In the genomic region with DNA sequence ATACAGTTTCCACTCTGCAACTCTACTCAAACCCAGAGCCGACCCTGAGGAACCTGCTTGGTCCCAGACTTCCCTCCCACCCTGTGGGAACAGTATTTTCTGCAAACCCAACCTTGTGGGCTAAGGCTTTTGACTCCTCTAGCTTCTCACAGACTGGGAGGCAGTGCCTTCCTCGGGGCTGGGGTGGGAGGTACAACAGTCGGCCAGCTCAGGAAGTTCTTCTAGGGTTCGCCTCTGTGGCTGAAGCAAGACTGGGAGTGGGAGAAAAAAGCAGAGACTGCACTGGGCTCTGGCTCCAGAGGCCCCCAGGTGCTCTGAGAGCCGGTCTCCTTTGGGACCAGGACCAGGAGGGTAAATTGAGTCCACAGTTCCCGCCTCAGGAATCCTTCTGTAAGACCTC, we compare ENCODE assay signal across 27 mouse cellular contexts. TPM values are rescaled to one million over a fixed set of nuclear protein-coding genes. Genes with fewer than 3 reads are reported as not detected.
DNase-seq lines count a peak whose midpoint lies in the region; ATAC-seq and TF ChIP-seq lines count a peak whose summit lies in the region.
"Had no signal": no experiment of that assay in that cellular context is flagged by ENCODE, and none has a peak within 500 bp of the region (broad histone marks: within the 10 kb centered on the region; RNA-seq: fewer than 3 reads in every experiment).

No protein-coding gene starts in this region.

- intact Hi-C loops in heart, postnatal 36 days (cut with DNase I), result no loop called here
- intact Hi-C loops in left cerebral cortex, adult 2 months (cut with DNase I), result no loop called here

- no peak overlapping the region for H3K4me2 ChIP-seq in liver, embryonic 14.5 days (ENCODE audit: low read depth)
- no peak overlapping the region for H3K4me2 ChIP-seq in forebrain, embryonic 15.5 days (replicated peaks)
- H3K4me2 ChIP-seq: heart, embryonic 11.5 days; limb, embryonic 12.5 days had no signal

- WGBS in liver, embryonic 14.5 days (ENCODE audit: insufficient replicate concordance), result 65% methylated on average over 6 of the region's 6 CpGs
- 80% methylated on average over 6 of the region's 6 CpGs for WGBS in forebrain, embryonic 15.5 days

- H3K27me3 ChIP-seq in liver, embryonic 14.5 days (ENCODE audit: control insufficient read depth, insufficient read depth, low read length), result no peaks in the 10 kb centered on the region
- H3K27me3 ChIP-seq in forebrain, embryonic 15.5 days, result no peaks in the 10 kb centered on the region
- H3K27me3 ChIP-seq: limb, embryonic 12.5 days had no signal

- H3K4me1 ChIP-seq in liver, embryonic 14.5 days (replicated peaks; ENCODE audit: control insufficient read depth in 2 of 2, insufficient read depth in 2 of 2, low read length in 1 of 2), result peaks cover 58 to 63% of the 10 kb centered on the region in 2 experiments
- no peaks in the 10 kb centered on the region for H3K4me1 ChIP-seq in forebrain, embryonic 15.5 days
- H3K4me1 ChIP-seq: limb, embryonic 12.5 days had no signal

- TF ChIP-seq EP300 in liver, embryonic 14.5 days (IDR thresholded peaks at IDR 0.05; ENCODE audit: low read depth), result no peak

- H3K36me3 ChIP-seq in liver, embryonic 14.5 days (replicated peaks; ENCODE audit: control insufficient read depth, insufficient read depth, low read depth), result peaks cover 97% of the 10 kb centered on the region
- peaks cover 59% of the 10 kb centered on the region for H3K36me3 ChIP-seq in forebrain, embryonic 15.5 days

- TF ChIP-seq CTCF in left cerebral cortex, adult 2 months (IDR thresholded peaks at IDR 0.05), result no peak
- TF ChIP-seq CTCF in liver, embryonic 14.5 days (IDR thresholded peaks at IDR 0.05; ENCODE audit: low read depth), result no peak

- H3K27ac ChIP-seq in left cerebral cortex, adult 2 months, result peak overlapping the region; percentile 11; the same call in 1 of the 2 replicates
- H3K27ac ChIP-seq in liver, embryonic 14.5 days, result peak overlapping the region; percentile 0; the same call in 1 of the 2 replicates
- no peak overlapping the region for H3K27ac ChIP-seq in forebrain, embryonic 15.5 days (replicated peaks)
- H3K27ac ChIP-seq: kidney, postnatal 0 days; limb, embryonic 12.5 days; midbrain, embryonic 10.5 days had no signal

- H3K9me3 ChIP-seq in liver, embryonic 14.5 days (ENCODE audit: control insufficient read depth, low read length), result no peaks in the 10 kb centered on the region; the same call in 1 of the 2 replicates
- no peaks in the 10 kb centered on the region for H3K9me3 ChIP-seq in forebrain, embryonic 15.5 days
- H3K9me3 ChIP-seq: limb, embryonic 12.5 days; midbrain, embryonic 10.5 days had no signal

- H3K4me3 ChIP-seq in left cerebral cortex, adult 2 months, result no peak overlapping the region
- no peak overlapping the region for H3K4me3 ChIP-seq in liver, embryonic 14.5 days (ENCODE audit: insufficient read depth in 1 of 2, low read depth in 2 of 2, low read length in 2 of 2)
- no peak overlapping the region for H3K4me3 ChIP-seq in forebrain, embryonic 15.5 days
- H3K4me3 ChIP-seq: erythroblast, embryonic 14.5 days; limb, embryonic 12.5 days; midbrain, embryonic 10.5 days had no signal

- H3K9ac ChIP-seq in liver, embryonic 14.5 days (replicated peaks), result no peak overlapping the region
- H3K9ac ChIP-seq in forebrain, embryonic 15.5 days (replicated peaks), result no peak overlapping the region
- H3K9ac ChIP-seq: forebrain, postnatal 0 days; limb, embryonic 12.5 days had no signal

- DNase-seq in heart, adult 11 months, result peak; percentile 83
- no peak for DNase-seq in heart, postnatal 36 days
- DNase-seq in left cerebral cortex, adult 2 months (ENCODE audit: extremely low spot score in 1 of 2, low spot score in 2 of 2), result no peak
- DNase-seq in left cerebral cortex, adult 8-10 months (ENCODE audit: low spot score in 2 of 2), result no peak
- DNase-seq in liver, embryonic 14.5 days (ENCODE audit: low read depth in 3 of 3, low spot score in 3 of 3), result no peak
- DNase-seq in thymus, postnatal 14 days, result peak; percentile 58
- no peak for DNase-seq in right cerebral cortex, adult 18-20 months
- DNase-seq: adrenal gland, postnatal 14 days; cerebellum, adult 11-12 months; cerebellum, postnatal 14 days; forebrain, postnatal 0 days; gastrocnemius, postnatal 14 days; kidney, adult 18-20 months; kidney, postnatal 4 days; lung, adult 18-20 months; lung, postnatal 10 days; spleen, adult 18-20 months had no signal

- no peak for ATAC-seq in liver, embryonic 14.5 days (ENCODE audit: insufficient read depth)
- ATAC-seq in forebrain, embryonic 15.5 days (replicated peaks), result no peak
- ATAC-seq: forebrain, postnatal 0 days; hindbrain, embryonic 16.5 days; midbrain, embryonic 16.5 days had no signal

RNA-seq across cellular contexts. Expression of a gene that starts 9.1 kb away (rescaled TPM):
- total RNA-seq in heart, postnatal 36 days (2021), result 10 to 100 TPM; 12.8 to 13.9 TPM
- 10 to 100 TPM; 40.0 to 40.2 TPM for total RNA-seq in left cerebral cortex, adult 2 months (2021)
- total RNA-seq in left cerebral cortex, adult 8-10 months (2022), result 10 to 100 TPM; 43.7 to 51.2 (median 48.6) TPM
- 315 and 355 TPM in 2 replicates for polyA plus RNA-seq in liver, embryonic 14.5 days (2012; rRNA removed)
- polyA plus RNA-seq in liver, embryonic 14.5 days (2014; fragmentation: Nextera tagmentation; extraction: Ambion mirVana), result 564 and 592 TPM in 2 replicates
- polyA plus RNA-seq in forebrain, embryonic 15.5 days (2015; fragmentation: Nextera tagmentation; extraction: Ambion mirVana), result 20.7 and 21.5 TPM in 2 replicates

RNA-seq across cellular contexts. Expression of a gene that starts 25.0 kb away (rescaled TPM):
- total RNA-seq in heart, postnatal 36 days (2021), result 1 to 10 TPM in 1 of 2 experiments, under 1 TPM in 1; 0.73 to 1.8 TPM
- total RNA-seq in left cerebral cortex, adult 2 months (2021), result not detected
- total RNA-seq in left cerebral cortex, adult 8-10 months (2022), result not detected
- polyA plus RNA-seq in liver, embryonic 14.5 days (2012; rRNA removed), result 2.8 and 3.3 TPM in 2 replicates
- 4.9 and 8.5 TPM in 2 replicates for polyA plus RNA-seq in liver, embryonic 14.5 days (2014; fragmentation: Nextera tagmentation; extraction: Ambion mirVana)
- 0.17 TPM in 1 of 2 replicates, not detected in the other for polyA plus RNA-seq in forebrain, embryonic 15.5 days (2015; fragmentation: Nextera tagmentation; extraction: Ambion mirVana)
- total RNA-seq: forebrain, postnatal 0 days; gastrocnemius, postnatal 14 days; left cerebral cortex, postnatal 25 days had no signal
- polyA plus RNA-seq: cortical plate, adult 2 months had no signal

RNA-seq across cellular contexts. Expression of a gene that starts 29.9 kb away (rescaled TPM):
- total RNA-seq in heart, postnatal 36 days (2021), result 10 to 100 TPM; 10.3 to 13.8 TPM
- 10 to 100 TPM; 12.6 to 15.2 TPM for total RNA-seq in left cerebral cortex, adult 2 months (2021)
- 10 to 100 TPM; 10.7 to 15.0 (median 13.0) TPM for total RNA-seq in left cerebral cortex, adult 8-10 months (2022)
- polyA plus RNA-seq in liver, embryonic 14.5 days (2012; rRNA removed), result 7.7 and 8.0 TPM in 2 replicates
- 13.7 and 17.1 TPM in 2 replicates for polyA plus RNA-seq in liver, embryonic 14.5 days (2014; fragmentation: Nextera tagmentation; extraction: Ambion mirVana)
- 14.9 and 16.1 TPM in 2 replicates for polyA plus RNA-seq in forebrain, embryonic 15.5 days (2015; fragmentation: Nextera tagmentation; extraction: Ambion mirVana)

RNA-seq across cellular contexts. Expression of a gene that starts 36.6 kb away (rescaled TPM):
- 10 to 100 TPM; 22.7 to 23.7 TPM for total RNA-seq in heart, postnatal 36 days (2021)
- 10 to 100 TPM; 28.6 to 30.0 TPM for total RNA-seq in left cerebral cortex, adult 2 months (2021)
- total RNA-seq in left cerebral cortex, adult 8-10 months (2022), result 10 to 100 TPM; 40.6 to 44.6 (median 41.9) TPM
- polyA plus RNA-seq in liver, embryonic 14.5 days (2012; rRNA removed), result 14.2 and 20.1 TPM in 2 replicates
- polyA plus RNA-seq in liver, embryonic 14.5 days (2014; fragmentation: Nextera tagmentation; extraction: Ambion mirVana), result 34.1 and 36.4 TPM in 2 replicates
- polyA plus RNA-seq in forebrain, embryonic 15.5 days (2015; fragmentation: Nextera tagmentation; extraction: Ambion mirVana), result 106 and 109 TPM in 2 replicates

Comparison
In these comparisons a context has a peak if more than half of its experiments do, and no peak if none do; other contexts are left out.
1. DNase-seq: peak in heart, adult 11 months (single experiment) and thymus, postnatal 14 days (single experiment); none in heart, postnatal 36 days (0 of 2), left cerebral cortex, adult 2 months (0 of 2), left cerebral cortex, adult 8-10 months (0 of 2), liver, embryonic 14.5 days (0 of 3) and right cerebral cortex, adult 18-20 months (single experiment).